Mouse (Mus musculus): Measurements from ENCODE around the gene Troap.
A peak's percentile ranks its signal among the peaks of the same experiment; 100 is the strongest.

The Troap gene

DNA sequence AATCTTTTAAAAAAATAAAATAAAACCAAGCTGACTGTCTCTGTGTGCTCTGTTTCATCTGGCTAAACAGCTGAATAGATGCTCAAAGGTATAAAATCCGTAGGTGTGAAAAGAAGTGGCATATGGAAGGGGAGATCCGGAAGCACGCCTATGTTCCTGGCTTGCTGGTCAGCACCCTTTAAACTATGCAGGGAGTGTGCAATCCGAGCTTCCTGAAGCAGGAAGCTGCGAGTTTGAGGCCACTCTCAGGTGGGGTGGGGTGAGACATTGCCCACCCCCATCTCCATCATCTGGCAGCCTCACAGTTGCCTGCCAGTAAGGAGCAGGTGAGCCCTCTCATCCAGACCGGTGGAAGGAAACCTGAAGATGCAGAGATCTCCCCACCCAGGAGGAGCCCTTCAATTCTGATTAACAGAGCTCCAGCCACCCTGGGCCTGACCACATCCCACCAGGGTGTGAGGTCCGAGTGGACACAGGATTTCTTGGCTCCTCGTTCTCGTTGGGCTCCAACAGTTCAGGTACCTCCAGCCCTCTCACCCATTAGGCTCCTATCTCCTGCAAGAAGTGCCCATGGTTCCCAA is at the start of gene Troap:
Troap (plus strand) TSS at position 557 of the 581 bp plus-strand sequence.
- Histone ChIP-seq H3K27me3 (ENCODE audit: insufficient read depth, low read length) (no peaks in the 10 kb centered on the region), H3K4me3 (replicated peaks; ENCODE audit: low read length) (peak within 1 kb of the TSS; percentile 95), H3K9me3 (ENCODE audit: low read length) (no peaks in the 10 kb centered on the region), H3K36me3 (ENCODE audit: insufficient read depth, low read length) (peaks cover 32% of the 10 kb centered on the region), H3K4me1 (replicated peaks; ENCODE audit: low read depth, low read length) (peaks cover 22% of the 10 kb centered on the region)
- TF ChIP-seq CTCF (conservative IDR thresholded peaks at IDR 0.05; ENCODE audit: low read length) (0 out of 2 replicates have a peak, but pooled peaks have one; percentile 5), POU5F1 (IDR thresholded peaks at IDR 0.05; ENCODE audit: borderline replicate concordance, low read length) (no peak)

DNA sequence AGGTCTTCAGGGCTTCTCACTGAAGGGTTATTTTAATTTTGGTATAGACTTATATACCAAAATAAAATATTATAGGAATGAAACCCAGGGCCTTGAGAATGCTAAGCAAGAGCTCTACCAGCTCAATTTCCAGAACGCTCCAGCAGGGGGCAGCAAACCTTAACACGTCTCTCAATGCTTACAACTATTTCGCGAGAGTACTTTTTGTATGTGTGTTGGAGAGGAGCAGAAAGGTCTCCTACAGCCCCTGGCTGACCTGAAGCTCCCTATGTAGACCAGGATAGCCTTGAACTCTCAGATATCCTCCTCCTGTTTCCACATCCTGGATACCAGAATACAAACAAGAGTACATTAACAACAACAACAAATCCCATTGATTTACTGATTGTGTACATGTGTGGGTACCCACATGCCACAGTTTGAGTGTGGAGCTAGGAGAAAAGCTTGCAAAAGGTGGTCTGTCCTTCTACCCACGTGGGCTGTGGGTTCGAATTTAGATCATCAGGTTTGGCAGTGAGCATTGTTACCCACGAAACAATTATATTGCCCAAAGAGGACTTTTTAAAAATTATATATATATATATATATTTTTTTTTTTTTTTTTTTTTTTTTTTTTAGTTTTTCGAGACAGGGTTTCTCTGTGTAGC is 49.6 kb upstream of the Troap start:
- H3K36me3 ChIP-seq (ENCODE audit: insufficient read depth, low read length), result no peaks in the 10 kb centered on the region
- peaks cover 19% of the 10 kb centered on the region for H3K4me1 ChIP-seq (replicated peaks; ENCODE audit: low read depth, low read length)
- H3K4me3 ChIP-seq (replicated peaks; ENCODE audit: low read length), result no peak overlapping the region
- peak; percentile 70 for TF ChIP-seq CTCF (conservative IDR thresholded peaks at IDR 0.05; ENCODE audit: low read length)
- no peak for TF ChIP-seq NANOG (IDR thresholded peaks at IDR 0.05; ENCODE audit: borderline replicate concordance, low read length)
- peaks cover 7% of the 10 kb centered on the region; the same call in 1 of the 2 replicates for H3K9me3 ChIP-seq (ENCODE audit: low read length)
- H3K27me3 ChIP-seq (ENCODE audit: insufficient read depth, low read length), result no peaks in the 10 kb centered on the region

DNA sequence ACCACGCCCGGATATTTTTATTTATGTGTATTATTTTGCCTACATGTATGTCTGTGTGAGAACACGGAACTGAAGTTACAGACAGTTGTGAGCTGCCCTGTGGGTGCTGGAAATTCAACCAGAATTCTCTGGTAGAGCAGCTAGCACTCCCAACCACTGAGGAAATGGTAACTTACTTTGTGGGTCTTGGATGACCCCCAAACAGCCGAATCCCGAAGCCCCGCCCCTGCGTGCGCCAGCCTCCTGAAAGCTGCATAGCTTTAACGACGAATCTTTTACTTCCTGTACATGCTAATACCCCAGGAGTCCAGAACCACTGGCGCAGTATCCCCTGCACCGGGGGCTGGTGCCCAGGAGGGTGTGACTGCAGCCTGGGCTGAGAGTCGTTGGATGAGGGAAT is 49.0 kb upstream of the Troap start:
- Histone ChIP-seq H3K27me3 (ENCODE audit: insufficient read depth, low read length) (no peaks in the 10 kb centered on the region), H3K36me3 (ENCODE audit: insufficient read depth, low read length) (no peaks in the 10 kb centered on the region), H3K4me1 (replicated peaks; ENCODE audit: low read depth, low read length) (peaks cover 19% of the 10 kb centered on the region), H3K4me3 (replicated peaks; ENCODE audit: low read length) (no peak overlapping the region), H3K9me3 (ENCODE audit: low read length) (peaks cover 7% of the 10 kb centered on the region; the same call in 1 of the 2 replicates)
- TF ChIP-seq POU5F1 (IDR thresholded peaks at IDR 0.05; ENCODE audit: borderline replicate concordance, low read length) (no peak), CTCF (conservative IDR thresholded peaks at IDR 0.05; ENCODE audit: low read length) (no peak), NANOG (IDR thresholded peaks at IDR 0.05; ENCODE audit: borderline replicate concordance, low read length) (no peak)

DNA sequence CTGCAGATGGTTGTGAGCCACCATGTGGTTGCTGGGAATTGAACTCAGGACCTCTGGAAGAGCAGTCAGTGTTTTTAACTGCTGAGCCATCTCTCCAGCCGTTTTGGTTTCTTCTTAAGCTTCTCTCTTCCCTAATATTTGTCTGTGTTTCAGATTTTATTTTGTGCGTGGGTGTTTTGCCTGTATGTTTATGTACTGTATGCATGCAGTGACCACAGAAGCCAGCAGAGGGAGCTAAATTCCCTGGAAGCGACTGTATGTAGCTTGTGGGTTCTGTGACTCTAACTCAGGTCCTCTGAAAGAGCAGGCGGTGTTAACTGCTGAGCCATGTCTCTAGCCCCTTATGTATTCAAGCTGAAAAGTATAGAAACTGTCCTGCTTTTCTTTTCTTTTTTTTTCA is 48.1 kb upstream of the Troap start:
- TF ChIP-seq NANOG (IDR thresholded peaks at IDR 0.05; ENCODE audit: borderline replicate concordance, low read length) (no peak), CTCF (conservative IDR thresholded peaks at IDR 0.05; ENCODE audit: low read length) (peak; percentile 76)
- Histone ChIP-seq H3K36me3 (ENCODE audit: insufficient read depth, low read length) (no peaks in the 10 kb centered on the region), H3K27me3 (ENCODE audit: insufficient read depth, low read length) (no peaks in the 10 kb centered on the region), H3K4me3 (replicated peaks; ENCODE audit: low read length) (no peak overlapping the region), H3K9me3 (ENCODE audit: low read length) (peaks cover 6% of the 10 kb centered on the region; the same call in 1 of the 2 replicates), H3K4me1 (replicated peaks; ENCODE audit: low read depth, low read length) (peaks cover 22% of the 10 kb centered on the region)

DNA sequence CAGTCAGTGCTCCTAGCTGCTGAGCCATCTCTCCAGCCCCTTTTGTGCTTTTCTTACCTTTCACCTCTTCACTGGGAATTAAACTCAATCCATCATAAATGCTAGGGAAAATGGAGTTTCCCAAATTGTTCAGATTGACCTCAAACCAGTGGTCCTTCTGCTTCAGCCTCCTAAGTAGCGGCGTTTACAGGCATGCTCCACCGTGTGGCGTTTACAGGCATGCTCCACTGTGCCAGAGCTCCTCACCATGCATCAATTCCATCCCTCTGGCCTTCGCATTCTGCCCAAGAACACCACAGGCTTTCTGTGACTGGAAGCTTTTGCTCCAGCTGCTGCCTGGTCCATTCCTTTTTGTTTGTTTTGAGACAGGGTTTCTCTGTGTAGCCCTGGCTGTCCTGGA is 47.3 kb upstream of the Troap start:
- Histone ChIP-seq H3K36me3 (ENCODE audit: insufficient read depth, low read length) (peaks cover 3% of the 10 kb centered on the region), H3K4me1 (replicated peaks; ENCODE audit: low read depth, low read length) (peaks cover 29% of the 10 kb centered on the region), H3K27me3 (ENCODE audit: insufficient read depth, low read length) (no peaks in the 10 kb centered on the region), H3K4me3 (replicated peaks; ENCODE audit: low read length) (0 out of 2 replicates have a peak overlapping the region, but pooled peaks have one; percentile 26), H3K9me3 (ENCODE audit: low read length) (no peaks in the 10 kb centered on the region)
- TF ChIP-seq NANOG (IDR thresholded peaks at IDR 0.05; ENCODE audit: borderline replicate concordance, low read length), result no peak
- no peak for TF ChIP-seq CTCF (conservative IDR thresholded peaks at IDR 0.05; ENCODE audit: low read length)
- no peak for TF ChIP-seq POU5F1 (IDR thresholded peaks at IDR 0.05; ENCODE audit: borderline replicate concordance, low read length)

DNA sequence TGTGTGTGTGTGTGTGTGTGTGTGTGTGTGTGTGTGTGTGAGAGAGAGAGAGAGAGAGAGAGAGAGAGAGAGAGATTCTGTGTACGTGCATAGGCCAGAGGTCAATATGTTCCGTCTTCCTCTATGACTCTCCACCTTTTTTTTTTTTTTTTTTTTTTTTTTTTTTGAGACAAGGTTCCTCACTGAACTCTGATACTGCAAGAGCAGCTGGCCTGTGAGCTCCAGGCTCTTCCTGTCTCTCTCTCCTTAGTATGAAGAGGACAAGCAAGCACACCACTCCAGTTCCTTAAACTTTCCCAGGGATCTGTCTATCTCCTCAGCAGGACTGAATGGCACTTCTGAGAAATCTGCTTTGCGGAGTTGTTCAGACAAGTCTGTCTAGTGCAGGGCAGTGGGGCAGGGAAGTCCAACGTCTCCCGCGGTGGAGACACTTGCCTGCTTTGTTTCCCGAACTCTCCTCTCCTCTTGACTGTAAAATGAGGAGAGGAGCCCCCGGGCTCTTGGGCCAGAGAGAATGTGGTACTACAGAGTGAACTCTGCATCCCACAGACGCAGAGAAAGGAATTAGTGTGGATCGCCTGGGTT is 45.4 kb upstream of the Troap start:
- no peak for TF ChIP-seq POU5F1 (IDR thresholded peaks at IDR 0.05; ENCODE audit: borderline replicate concordance, low read length)
- no peak for TF ChIP-seq NANOG (IDR thresholded peaks at IDR 0.05; ENCODE audit: borderline replicate concordance, low read length)
- TF ChIP-seq CTCF (conservative IDR thresholded peaks at IDR 0.05; ENCODE audit: low read length), result no peak
- Histone ChIP-seq H3K27me3 (ENCODE audit: insufficient read depth, low read length) (no peaks in the 10 kb centered on the region), H3K4me1 (replicated peaks; ENCODE audit: low read depth, low read length) (peaks cover 48% of the 10 kb centered on the region), H3K4me3 (replicated peaks; ENCODE audit: low read length) (peak overlapping the region; percentile 97), H3K9me3 (ENCODE audit: low read length) (no peaks in the 10 kb centered on the region), H3K36me3 (ENCODE audit: insufficient read depth, low read length) (peaks cover 22% of the 10 kb centered on the region)

DNA sequence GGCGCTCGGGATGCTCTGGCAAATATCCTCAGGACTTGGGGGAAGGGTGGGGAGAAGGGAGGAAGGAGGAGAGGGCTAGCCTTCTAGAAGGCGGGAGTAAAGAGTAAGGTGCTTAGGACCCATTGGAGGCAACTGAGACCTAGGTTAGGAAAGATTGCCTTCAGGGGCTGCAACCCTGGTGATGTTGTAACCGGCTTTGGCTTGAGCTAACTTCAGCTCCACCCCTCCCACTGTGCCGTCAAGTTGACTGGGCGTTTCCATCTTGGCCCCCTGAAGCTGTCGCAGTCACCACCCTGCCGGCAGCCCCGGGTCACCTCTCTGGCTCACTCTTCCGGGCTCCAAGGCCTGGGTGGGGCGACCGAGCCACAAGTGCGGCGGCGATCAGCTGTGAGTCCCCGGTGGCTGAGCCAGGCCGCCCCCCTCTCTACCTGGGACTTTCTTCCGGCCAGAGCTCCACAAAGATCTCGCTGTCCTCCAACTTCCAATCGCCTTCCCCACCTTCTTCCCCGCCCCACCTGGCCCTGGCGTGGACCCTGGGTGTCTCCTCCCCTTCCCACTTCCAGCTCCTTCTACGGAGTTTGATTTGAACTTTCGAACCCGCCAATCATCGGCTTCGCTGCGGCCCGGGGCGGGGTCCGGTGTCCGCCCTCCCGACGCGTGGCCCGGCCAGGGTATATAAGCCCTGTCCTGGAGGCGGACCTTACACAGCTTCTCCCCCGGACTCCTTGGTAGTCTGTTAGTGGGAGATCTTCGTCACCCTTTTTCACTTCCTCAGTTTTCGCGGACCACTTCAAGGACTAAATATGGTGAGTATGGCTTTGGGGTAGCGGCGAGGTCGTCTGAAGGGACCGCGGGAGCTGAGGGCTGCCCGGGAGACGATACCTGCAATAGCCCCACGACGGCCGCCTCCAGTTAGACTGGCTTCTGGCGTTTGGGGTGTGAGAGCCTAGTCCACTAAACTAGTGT is 44.5 kb upstream of the Troap start, which contains the start of gene Tuba1c:
Tuba1c (plus strand) TSS at position 273 of the 966 bp plus-strand sequence.
- TF ChIP-seq POU5F1 (IDR thresholded peaks at IDR 0.05; ENCODE audit: borderline replicate concordance, low read length) (no peak), CTCF (conservative IDR thresholded peaks at IDR 0.05; ENCODE audit: low read length) (no peak), NANOG (IDR thresholded peaks at IDR 0.05; ENCODE audit: borderline replicate concordance, low read length) (no peak)
- H3K4me1 ChIP-seq (replicated peaks; ENCODE audit: low read depth, low read length), result peaks cover 48% of the 10 kb centered on the region
- peak within 1 kb of the TSS; percentile 97 for H3K4me3 ChIP-seq (replicated peaks; ENCODE audit: low read length)
- peaks cover 29% of the 10 kb centered on the region for H3K36me3 ChIP-seq (ENCODE audit: insufficient read depth, low read length)
- no peaks in the 10 kb centered on the region for H3K27me3 ChIP-seq (ENCODE audit: insufficient read depth, low read length)
- H3K9me3 ChIP-seq (ENCODE audit: low read length), result no peaks in the 10 kb centered on the region

Data from E14TG2a.4 (cell line).